Mouse (Mus musculus): ENCODE data around the gene Thap8.

- no peak for TF ChIP-seq CTCF (conservative IDR thresholded peaks at IDR 0.05; ENCODE audit: insufficient read depth, insufficient read length, low read depth, low read length)
- TF ChIP-seq POLR2A (IDR thresholded peaks at IDR 0.05; ENCODE audit: low read depth, low read length), result no peak
Measured at GRCm38 (mm10) chr7:30315559-30316529, 36.0 kb downstream of the Thap8 start.

Data from kidney, adult 2 months (tissue).